ENCODE assay signal across 15 mouse cellular contexts in genomic region chr1:58194988-58195387, GRCm38 (mm10). TPM values are rescaled to one million over a fixed set of nuclear protein-coding genes. Genes with fewer than 3 reads are reported as not detected.
DNase-seq lines count a peak whose midpoint lies in the region; ATAC-seq lines count a peak whose summit lies in the region.
"Had no signal": no experiment of that assay in that cellular context is flagged by ENCODE, and none has a peak within 500 bp of the region (broad histone marks: within the 10 kb centered on the region; RNA-seq: fewer than 3 reads in every experiment).

No protein-coding gene starts in this region.

- peaks cover 5% of the 10 kb centered on the region; the same call in 1 of the 2 replicates for H3K4me1 ChIP-seq in heart, embryonic 11.5 days (ENCODE audit: control insufficient read depth, insufficient read depth, low read length)
- H3K4me1 ChIP-seq in lung, embryonic 15.5 days, result no peaks in the 10 kb centered on the region
- no peaks in the 10 kb centered on the region for H3K4me1 ChIP-seq in liver, embryonic 12.5 days

- 74% methylated on average over 3 of the region's 3 CpGs for WGBS in heart, embryonic 11.5 days (ENCODE audit: insufficient replicate concordance)
- WGBS in lung, embryonic 15.5 days, result 61% methylated on average over 3 of the region's 3 CpGs
- WGBS in liver, embryonic 12.5 days (ENCODE audit: insufficient replicate concordance), result 56% methylated on average over 3 of the region's 3 CpGs

- H3K36me3 ChIP-seq in heart, embryonic 11.5 days (ENCODE audit: control insufficient read depth, insufficient read depth, low read length), result no peaks in the 10 kb centered on the region
- no peaks in the 10 kb centered on the region for H3K36me3 ChIP-seq in lung, embryonic 15.5 days
- no peaks in the 10 kb centered on the region for H3K36me3 ChIP-seq in liver, embryonic 12.5 days

- no peak overlapping the region for H3K9ac ChIP-seq in heart, embryonic 11.5 days (ENCODE audit: low read depth, low read length)
- no peak overlapping the region for H3K9ac ChIP-seq in lung, embryonic 15.5 days
- no peak overlapping the region for H3K9ac ChIP-seq in liver, embryonic 12.5 days
- H3K9ac ChIP-seq: hindbrain, embryonic 14.5 days had no signal

- no peak for ATAC-seq in heart, embryonic 11.5 days (replicated peaks; ENCODE audit: insufficient number of reproducible peaks, low FRiP score, low TSS enrichment)
- no peak for ATAC-seq in lung, embryonic 15.5 days (ENCODE audit: borderline replicate concordance, extremely low read depth, low FRiP score, low TSS enrichment)
- no peak for ATAC-seq in liver, embryonic 12.5 days

- H3K4me3 ChIP-seq in heart, embryonic 11.5 days (ENCODE audit: low read depth, low read length), result no peak overlapping the region
- H3K4me3 ChIP-seq in lung, embryonic 15.5 days, result no peak overlapping the region
- H3K4me3 ChIP-seq in liver, embryonic 12.5 days, result no peak overlapping the region

- H3K27me3 ChIP-seq in heart, embryonic 11.5 days (ENCODE audit: control insufficient read depth, insufficient read depth, low read length), result 0 out of 2 replicates have a peak, but pooled peaks cover 3% of the 10 kb centered on the region
- no peaks in the 10 kb centered on the region for H3K27me3 ChIP-seq in lung, embryonic 15.5 days
- H3K27me3 ChIP-seq in liver, embryonic 12.5 days (replicated peaks), result no peaks in the 10 kb centered on the region

- intact Hi-C loops in heart, postnatal 36 days (cut with DNase I), result no loop called here

- H3K9me3 ChIP-seq in heart, embryonic 11.5 days (replicated peaks; ENCODE audit: control insufficient read depth, low read length), result no peaks in the 10 kb centered on the region
- no peaks in the 10 kb centered on the region for H3K9me3 ChIP-seq in lung, embryonic 15.5 days
- no peaks in the 10 kb centered on the region for H3K9me3 ChIP-seq in liver, embryonic 12.5 days (replicated peaks)

- H3K27ac ChIP-seq in heart, embryonic 11.5 days (ENCODE audit: low read depth, low read length), result no peak overlapping the region
- H3K27ac ChIP-seq in lung, embryonic 15.5 days, result no peak overlapping the region
- H3K27ac ChIP-seq in liver, embryonic 12.5 days, result no peak overlapping the region
- H3K27ac ChIP-seq: hindbrain, embryonic 14.5 days had no signal

- DNase-seq in heart, postnatal 36 days, result no peak
- DNase-seq in lung, postnatal 10 days, result no peak
- peak; percentile 12 for DNase-seq in 416B (ENCODE audit: low read depth)
- no peak for DNase-seq in left cerebral cortex, adult 9 months (ENCODE audit: low spot score in 2 of 2)
- DNase-seq: cerebellum, postnatal 14 days; kidney, adult 9 months had no signal

- H3K4me2 ChIP-seq in heart, embryonic 11.5 days, result 0 out of 2 replicates have a peak overlapping the region, but pooled peaks have one; percentile 15
- H3K4me2 ChIP-seq in lung, embryonic 15.5 days, result peak overlapping the region; percentile 24; the same call in 1 of the 2 replicates
- H3K4me2 ChIP-seq in liver, embryonic 12.5 days, result peak overlapping the region; percentile 23
- H3K4me2 ChIP-seq: hindbrain, embryonic 14.5 days had no signal

RNA-seq across cellular contexts. Expression of gene Aox4, which starts 15.2 kb away (rescaled TPM):
- 1.4 TPM in 2 replicates for polyA plus RNA-seq in heart, embryonic 11.5 days (2014; fragmentation: Nextera tagmentation; extraction: Ambion mirVana)
- not detected for total RNA-seq in heart, postnatal 36 days (2021)
- polyA plus RNA-seq in lung, embryonic 15.5 days (2015; fragmentation: Nextera tagmentation; extraction: Ambion mirVana), result 0.02 TPM in 1 of 2 replicates, not detected in the other
- polyA plus RNA-seq in liver, embryonic 12.5 days (2016; fragmentation: Nextera tagmentation; extraction: Ambion mirVana), result 0.82 and 0.85 TPM in 2 replicates
- total RNA-seq: liver, adult 2 months; megakaryocyte, adult 5-6 weeks had no signal
- polyA plus RNA-seq: C2C12; embryonic facial prominence, embryonic 11.5 days; gonadal fat pad, adult 2 months; liver, adult 2 months had no signal
